Mouse (Mus musculus): Measurements from ENCODE around the gene Ube2j1.

- no peak for TF ChIP-seq EP300 (IDR thresholded peaks at IDR 0.05; ENCODE audit: insufficient read depth, low read depth, low read length)
- TF ChIP-seq CTCF (IDR thresholded peaks at IDR 0.05; ENCODE audit: low read depth, low read length) = no peak
- no peak for TF ChIP-seq POLR2A (IDR thresholded peaks at IDR 0.05; ENCODE audit: insufficient read depth, low read length)
These were observed 39.1 kb downstream of the Ube2j1 start for GRCm38 (mm10) chr4:33070326-33070725.

All from ES-Bruce4 (cell line).